Mouse (Mus musculus): ENCODE results near the gene Krt80. TPM values are rescaled to one million over a fixed set of nuclear protein-coding genes. Genes with fewer than 3 reads are reported as not detected.

The Krt80 gene
- polyA plus RNA-seq, 1 experiment from 2014 or later: 0.10 TPM

MicroRNA genes within 50 kb of the gene (microRNA counts, 519-probe panel; counts per million panel counts)
- microRNA mmu-miR-1941-3p (2,101 counts per million, percentile 56 among the panel's probes with 10 or more counts), microRNA mmu-miR-1941-5p (1,660 counts per million, percentile 32 among the panel's probes with 10 or more counts)

Small RNA genes lying within 50 kb of the gene (microRNA-seq; reads per million reads assigned to microRNA genes)
- not detected for gene Mir1941

Other genes with a start within 250 kb of the Krt80 start
- 8.0 and 10.6 TPM in 2 replicates for gene Acvrl1, start 241.6 kb downstream of the Krt80 start, polyA plus RNA-seq (2015; fragmentation: Nextera tagmentation; extraction: Ambion mirVana)
- 22.1 and 24.5 TPM in 2 replicates for gene Acvr1b, start 196.1 kb downstream of the Krt80 start, polyA plus RNA-seq (2015; fragmentation: Nextera tagmentation; extraction: Ambion mirVana)
- gene Grasp, start 146.0 kb downstream of the Krt80 start, polyA plus RNA-seq (2015; fragmentation: Nextera tagmentation; extraction: Ambion mirVana): 0.95 and 1.1 TPM in 2 replicates
- 5.0 and 6.4 TPM in 2 replicates for gene Nr4a1, start 115.9 kb downstream of the Krt80 start, polyA plus RNA-seq (2015; fragmentation: Nextera tagmentation; extraction: Ambion mirVana)
- gene Atg101, start 85.9 kb downstream of the Krt80 start, polyA plus RNA-seq (2015; fragmentation: Nextera tagmentation; extraction: Ambion mirVana): 74.8 and 79.8 TPM in 2 replicates
- gene 6030408B16Rik, start 77.0 kb downstream of the Krt80 start, polyA plus RNA-seq (2015; fragmentation: Nextera tagmentation; extraction: Ambion mirVana): 0.19 and 0.26 TPM in 2 replicates
- gene Krt7, start 40.9 kb upstream of the Krt80 start, polyA plus RNA-seq (2015; fragmentation: Nextera tagmentation; extraction: Ambion mirVana): 0.34 and 1.1 TPM in 2 replicates
- gene Krt87, start 68.6 kb upstream of the Krt80 start, polyA plus RNA-seq (2015; fragmentation: Nextera tagmentation; extraction: Ambion mirVana): 0.35 and 0.70 TPM in 2 replicates
- not detected in 2 replicates for gene Krt88, start 77.6 kb upstream of the Krt80 start, polyA plus RNA-seq (2015; fragmentation: Nextera tagmentation; extraction: Ambion mirVana)
- gene Krt81, start 93.6 kb upstream of the Krt80 start, polyA plus RNA-seq (2015; fragmentation: Nextera tagmentation; extraction: Ambion mirVana): 0.28 TPM in 1 of 2 replicates, not detected in the other
- 0.10 TPM in 1 of 2 replicates, not detected in the other for gene Krt86, start 103.3 kb upstream of the Krt80 start, polyA plus RNA-seq (2015; fragmentation: Nextera tagmentation; extraction: Ambion mirVana)
- not detected in 2 replicates for gene Krt83, start 121.3 kb upstream of the Krt80 start, polyA plus RNA-seq (2015; fragmentation: Nextera tagmentation; extraction: Ambion mirVana)
- not detected in 2 replicates for gene Gm49425, start 147.1 kb upstream of the Krt80 start, polyA plus RNA-seq (2015; fragmentation: Nextera tagmentation; extraction: Ambion mirVana)
- not detected in 2 replicates for gene Krt84, start 162.7 kb upstream of the Krt80 start, polyA plus RNA-seq (2015; fragmentation: Nextera tagmentation; extraction: Ambion mirVana)
- not detected in 2 replicates for gene Krt82, start 180.5 kb upstream of the Krt80 start, polyA plus RNA-seq (2015; fragmentation: Nextera tagmentation; extraction: Ambion mirVana)
- gene Krt90, start 192.8 kb upstream of the Krt80 start, polyA plus RNA-seq (2015; fragmentation: Nextera tagmentation; extraction: Ambion mirVana): 0.19 TPM in 2 replicates
- 0.07 and 0.08 TPM in 2 replicates for gene Krt75, start 203.7 kb upstream of the Krt80 start, polyA plus RNA-seq (2015; fragmentation: Nextera tagmentation; extraction: Ambion mirVana)

Measured in midbrain, embryonic 16.5 days (tissue).